Mouse (Mus musculus) hindbrain, embryonic 11.5 days (tissue): ENCODE measurements at regions not wholly inside any gene's neighbourhood (a gene's known extent, or its start where the extent isn't known, plus 50 kb on each side); places are given as distances from the start of the nearest gene placed in this dataset.
A peak's percentile ranks its signal among the peaks of the same experiment; 100 is the strongest.

Experiments used
- ATAC-seq: fragments of 200-750 bp; cut with Nextera tagmentation; 2 replicates; pipeline ENCODE4 v1.8.0; 2017; ENCODE audit warnings: mild to moderate bottlenecking, moderate TSS enrichment, moderate library complexity; ENCODE audit not compliant: low FRiP score
- DNase-seq: peaks from one replicate; pipeline ENCODE4 v3.0.0-alpha.2; 2015; ENCODE audit warnings: low spot score
- H3K27ac ChIP-seq: fragments of 300-500 bp; sonication (generic); 2 replicates; pipeline ENCODE4 v1.5.1; 2014; ENCODE audit warnings: mild to moderate bottlenecking, low read depth, low read length
- H3K27me3 ChIP-seq: fragments of 300-500 bp; sonication (generic); 2 replicates; pipeline ENCODE4 v1.6.1; 2014; ENCODE audit warnings: mild to moderate bottlenecking, low read length, moderate library complexity, mixed read lengths; ENCODE audit not compliant: control insufficient read depth, insufficient read depth
- H3K36me3 ChIP-seq: fragments of 300-500 bp; sonication (generic); 2 replicates; pipeline ENCODE4 v1.6.1; 2014; ENCODE audit warnings: mild to moderate bottlenecking, low read length, moderate library complexity, mixed read lengths; ENCODE audit not compliant: control insufficient read depth, insufficient read depth
- H3K4me1 ChIP-seq: fragments of 300-500 bp; sonication (generic); replicated peaks from 2 replicates; pipeline ENCODE4 v1.6.1; 2014; ENCODE audit warnings: low read length, mixed read lengths; ENCODE audit not compliant: control insufficient read depth, insufficient read depth
- H3K4me2 ChIP-seq: fragments of 300-500 bp; sonication (generic); replicated peaks from 2 replicates; pipeline ENCODE4 v1.6.1; 2014; ENCODE audit warnings: mild to moderate bottlenecking, low read depth, low read length
- H3K4me3 ChIP-seq: fragments of 300-500 bp; sonication (generic); 2 replicates; pipeline ENCODE4 v1.5.1; 2014; ENCODE audit warnings: low read depth, low read length
- H3K9ac ChIP-seq: fragments of 300-500 bp; sonication (generic); 2 replicates; pipeline ENCODE4 v1.6.1; 2014; ENCODE audit warnings: low read depth, low read length
- H3K9me3 ChIP-seq: fragments of 300-500 bp; sonication (generic); 2 replicates; pipeline ENCODE4 v1.6.1; 2016; ENCODE audit warnings: low read length; ENCODE audit not compliant: control insufficient read depth
- WGBS: fragments of 180-500 bp; shearing (Covaris S2); extraction: QIAGEN DNeasy Blood & Tissue Kit; methylation state at CpG from one replicate; pipeline ENCODE4 v1.1.7; 2014; 5-methylcytosine and 5-hydroxymethylcytosine counted together

DNA sequence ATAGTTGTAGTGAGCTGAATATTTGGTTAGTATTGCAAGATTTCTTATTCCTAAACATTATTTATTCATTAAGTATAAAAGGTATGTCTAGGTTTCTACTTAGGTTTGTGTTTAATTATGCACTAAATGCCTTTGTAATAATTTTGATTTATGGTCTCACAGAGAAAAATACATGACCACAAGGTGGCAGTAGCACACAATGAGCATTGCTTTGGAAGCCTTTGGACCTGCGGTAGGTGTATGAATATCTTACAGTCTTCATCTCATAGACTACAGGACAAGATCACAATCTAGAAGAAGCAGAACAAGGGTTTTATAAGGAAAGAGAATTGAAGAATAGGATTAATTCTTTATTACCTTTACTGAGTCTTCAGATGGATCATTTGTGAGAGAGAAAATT, 1455.0 kb upstream of the Cdh6 start:
- Histone ChIP-seq H3K4me3 (no peak overlapping the region), H3K27ac (no peak overlapping the region), H3K9ac (no peak overlapping the region), H3K4me2 (no peak overlapping the region), H3K36me3 (no peaks in the 10 kb centered on the region), H3K9me3 (no peaks in the 10 kb centered on the region), H3K27me3 (no peaks in the 10 kb centered on the region), H3K4me1 (no peaks in the 10 kb centered on the region)
- no peak for ATAC-seq
- 59% methylated on average over 1 of the region's 1 CpGs for WGBS
- peak; percentile 63 for DNase-seq

DNA sequence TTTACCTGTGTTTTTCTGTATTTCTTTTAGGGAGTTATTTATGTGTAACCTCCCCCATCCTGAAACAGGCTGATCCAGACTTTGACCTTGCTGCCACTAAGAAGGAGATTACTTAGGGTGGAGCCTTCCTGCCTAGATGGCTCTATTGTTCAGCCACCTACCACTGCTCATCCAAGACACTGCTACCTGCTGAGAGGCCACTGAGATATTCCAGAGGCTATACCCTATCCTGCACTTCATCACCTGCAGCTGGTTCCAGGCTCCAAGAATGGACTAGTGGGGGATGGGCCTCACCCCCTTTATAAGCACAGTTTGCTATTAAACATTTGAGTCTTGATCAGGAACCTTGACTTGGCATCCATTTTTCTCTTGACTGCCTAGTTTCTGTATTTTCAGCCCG, 1433.2 kb upstream of the Cdh6 start:
- no peak overlapping the region for H3K4me3 ChIP-seq
- H3K36me3 ChIP-seq: no peaks in the 10 kb centered on the region
- no peaks in the 10 kb centered on the region for H3K4me1 ChIP-seq
- no peak overlapping the region for H3K4me2 ChIP-seq
- no peak overlapping the region for H3K9ac ChIP-seq
- H3K27me3 ChIP-seq: no peaks in the 10 kb centered on the region
- no peak overlapping the region for H3K27ac ChIP-seq
- H3K9me3 ChIP-seq: no peaks in the 10 kb centered on the region
- 79% methylated on average over 1 of the region's 1 CpGs for WGBS
- DNase-seq: no peak
- no peak for ATAC-seq
